Mouse (Mus musculus) lung, adult 2 months (tissue): Measurements from ENCODE around the gene Kctd21.

Experiments
- CTCF ChIP-seq: fragments of 200-500 bp; IDR thresholded peaks from 2 replicates; pipeline ENCODE4 v1.5.1; 2011; ENCODE audit warnings: mild to moderate bottlenecking, low read length, control low read depth; ENCODE audit not compliant: insufficient read depth
- POLR2A ChIP-seq: fragments of 200-500 bp; IDR thresholded peaks from 2 replicates; pipeline ENCODE4 v1.6.1; 2011; ENCODE audit warnings: low read depth, mild to moderate bottlenecking, control low read depth, low read length, borderline replicate concordance; ENCODE audit errors: extremely low read depth

DNA sequence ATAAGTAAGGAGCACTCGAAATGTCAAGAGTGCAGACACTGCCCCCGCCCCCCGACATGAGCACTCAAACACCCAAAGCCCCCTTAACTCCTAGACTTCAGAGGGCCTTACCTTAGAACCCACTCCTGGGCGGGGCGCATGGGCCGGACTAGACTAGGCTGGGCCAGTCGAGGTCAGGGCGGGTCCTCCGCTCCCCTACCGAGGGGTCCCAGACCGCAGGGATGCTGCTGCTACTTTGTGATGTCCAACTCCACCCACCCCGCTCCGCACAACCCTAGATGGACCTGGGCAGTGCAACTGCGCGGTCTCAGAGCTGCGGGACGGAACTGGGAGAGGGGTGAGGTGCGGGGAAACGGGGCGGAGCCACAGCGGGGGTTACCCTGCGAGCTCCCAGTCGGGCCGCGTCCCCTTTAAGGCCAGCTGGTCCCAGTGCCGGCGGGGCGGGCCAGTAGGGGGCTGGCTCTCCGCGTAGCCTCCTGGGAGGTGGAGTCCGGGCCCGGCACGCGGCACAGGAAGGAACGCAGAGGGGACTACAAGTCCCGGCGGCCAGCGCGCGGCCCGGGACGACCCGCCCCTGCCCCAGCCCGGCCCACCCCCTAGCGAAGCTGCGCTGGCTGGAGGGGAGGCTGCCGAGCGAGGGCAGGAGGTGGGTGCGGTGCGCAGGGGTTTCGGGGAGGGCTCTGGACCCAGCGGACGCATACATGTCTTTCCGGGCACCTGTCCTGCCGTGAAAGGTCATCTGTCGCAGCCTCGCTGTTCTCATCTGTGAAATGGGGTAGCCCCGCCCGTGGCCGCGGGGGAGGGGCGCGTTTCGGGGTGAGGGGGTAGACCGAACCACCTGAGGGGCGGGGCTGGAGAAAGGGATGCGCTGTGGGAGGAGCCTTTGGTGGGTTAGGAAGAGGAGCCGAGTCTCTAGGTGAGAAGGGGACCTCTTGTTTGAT, at the start of gene Kctd21, which contains the start of gene Usp35:
- TF ChIP-seq CTCF: no peak
- TF ChIP-seq POLR2A: peak; percentile 69; the same call in 1 of the 2 replicates
